Mouse (Mus musculus): ENCODE results near the gene Naa10. TPM values are rescaled to one million over a fixed set of nuclear protein-coding genes. Genes with fewer than 3 reads are reported as not detected.

The Naa10 gene
- total RNA-seq (2017): 32.0 to 50.3 TPM (median 42.9 TPM) in 3 replicates

DNA sequence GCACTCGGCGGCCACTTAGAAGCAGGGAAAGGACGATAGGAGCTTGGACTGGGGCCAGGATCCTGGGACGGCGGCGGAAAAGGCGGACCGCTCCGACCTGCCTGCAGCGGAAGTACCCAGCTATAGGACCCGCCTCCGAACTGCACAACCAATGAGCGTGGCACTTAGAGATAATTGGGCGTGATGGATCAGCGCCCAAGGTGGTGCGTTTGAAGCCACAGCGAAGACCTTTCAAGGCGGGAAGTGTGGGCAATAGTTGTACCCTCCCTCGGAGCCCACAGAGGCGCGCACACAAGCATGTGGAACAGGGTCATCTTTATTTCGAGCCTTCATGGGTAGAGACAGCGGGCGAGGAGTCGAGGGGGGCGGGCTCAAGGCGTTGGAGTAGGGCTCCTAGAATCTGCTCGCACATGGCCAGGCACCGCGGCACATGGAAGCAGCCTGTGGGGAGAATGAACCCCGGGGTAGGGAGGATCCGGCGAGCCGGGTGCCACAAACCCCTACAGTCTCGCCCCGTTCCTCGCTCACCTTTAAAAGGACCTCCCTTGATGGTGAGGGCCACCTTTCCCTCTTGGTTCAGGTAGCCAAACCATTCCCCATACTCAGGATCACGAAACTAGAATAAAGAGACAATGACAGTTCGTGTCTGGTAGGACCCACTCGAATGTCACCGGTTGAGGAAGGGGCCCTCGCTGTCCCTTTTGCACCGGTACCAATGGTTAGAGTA, at the start of gene Naa10, which contains the start of gene Arhgap4:
TSS of gene Naa10 (minus strand) at position 122 of the 727 bp plus-strand sequence.
TSS of gene Arhgap4 (minus strand) at position 48 of the 727 bp plus-strand sequence.
- peak; percentile 99 for ATAC-seq (replicated peaks; ENCODE audit: insufficient number of reproducible peaks, low FRiP score, low TSS enrichment, poor library complexity, severe bottlenecking)

DNA sequence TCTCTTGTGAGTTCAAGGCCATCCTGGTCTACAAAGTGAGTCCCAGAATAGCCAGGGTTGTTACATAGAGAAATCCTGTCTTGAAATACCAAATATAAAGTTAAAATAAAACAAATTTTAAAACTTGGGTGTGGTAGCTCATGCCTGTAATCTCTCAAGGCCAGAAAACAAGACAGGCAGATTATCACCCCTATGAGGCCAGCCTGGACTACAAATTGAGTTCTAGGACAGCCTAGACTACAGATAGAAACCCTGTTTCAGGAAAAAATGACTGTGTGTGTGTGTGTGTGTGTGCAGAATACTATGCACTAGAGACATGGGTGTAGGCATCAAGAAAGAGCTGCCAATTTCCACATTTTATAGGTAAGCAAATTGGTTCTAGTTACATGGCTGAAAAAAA, 49.0 kb upstream of the Naa10 start:
- ATAC-seq (replicated peaks; ENCODE audit: insufficient number of reproducible peaks, low FRiP score, low TSS enrichment, poor library complexity, severe bottlenecking): no peak

DNA sequence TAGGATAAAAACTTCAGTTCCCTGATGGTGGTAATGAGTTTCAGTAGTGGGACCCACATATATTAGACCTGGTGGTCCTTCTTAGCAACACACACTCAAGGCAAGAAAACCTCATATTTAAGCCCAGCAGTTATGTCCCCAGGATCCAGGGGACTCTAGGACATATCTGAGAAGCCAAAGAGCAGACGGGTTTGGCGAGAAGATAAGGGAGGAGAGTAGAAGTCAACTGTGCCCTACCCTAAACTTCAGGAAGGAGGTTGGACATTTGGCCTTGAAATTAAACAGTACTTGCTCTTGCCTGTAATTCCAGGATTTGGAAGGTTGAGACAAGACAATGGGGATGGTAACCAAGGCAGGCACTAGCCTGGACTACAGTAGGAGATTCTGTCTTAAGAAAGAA, 48.0 kb upstream of the Naa10 start:
- ATAC-seq (replicated peaks; ENCODE audit: insufficient number of reproducible peaks, low FRiP score, low TSS enrichment, poor library complexity, severe bottlenecking): no peak

DNA sequence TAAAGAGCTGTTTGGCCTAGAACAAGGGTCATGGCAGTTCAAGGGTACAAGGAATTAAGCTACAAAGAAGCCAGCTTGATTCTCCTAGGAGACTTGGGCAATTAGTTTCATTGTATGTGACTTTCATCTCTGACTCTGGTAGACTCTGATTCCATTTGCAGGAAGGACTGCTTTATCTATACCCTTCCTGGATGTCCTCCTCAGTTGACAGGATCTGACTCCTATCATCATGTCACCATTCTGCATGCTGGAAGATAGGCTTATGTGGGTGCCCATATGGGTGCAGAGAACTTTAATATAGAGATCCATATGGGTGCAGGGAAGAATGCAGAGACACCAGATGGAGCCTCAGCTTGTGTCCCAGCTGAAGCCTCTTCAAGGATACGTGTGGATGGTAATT, 47.4 kb upstream of the Naa10 start:
- ATAC-seq (replicated peaks; ENCODE audit: insufficient number of reproducible peaks, low FRiP score, low TSS enrichment, poor library complexity, severe bottlenecking): no peak

DNA sequence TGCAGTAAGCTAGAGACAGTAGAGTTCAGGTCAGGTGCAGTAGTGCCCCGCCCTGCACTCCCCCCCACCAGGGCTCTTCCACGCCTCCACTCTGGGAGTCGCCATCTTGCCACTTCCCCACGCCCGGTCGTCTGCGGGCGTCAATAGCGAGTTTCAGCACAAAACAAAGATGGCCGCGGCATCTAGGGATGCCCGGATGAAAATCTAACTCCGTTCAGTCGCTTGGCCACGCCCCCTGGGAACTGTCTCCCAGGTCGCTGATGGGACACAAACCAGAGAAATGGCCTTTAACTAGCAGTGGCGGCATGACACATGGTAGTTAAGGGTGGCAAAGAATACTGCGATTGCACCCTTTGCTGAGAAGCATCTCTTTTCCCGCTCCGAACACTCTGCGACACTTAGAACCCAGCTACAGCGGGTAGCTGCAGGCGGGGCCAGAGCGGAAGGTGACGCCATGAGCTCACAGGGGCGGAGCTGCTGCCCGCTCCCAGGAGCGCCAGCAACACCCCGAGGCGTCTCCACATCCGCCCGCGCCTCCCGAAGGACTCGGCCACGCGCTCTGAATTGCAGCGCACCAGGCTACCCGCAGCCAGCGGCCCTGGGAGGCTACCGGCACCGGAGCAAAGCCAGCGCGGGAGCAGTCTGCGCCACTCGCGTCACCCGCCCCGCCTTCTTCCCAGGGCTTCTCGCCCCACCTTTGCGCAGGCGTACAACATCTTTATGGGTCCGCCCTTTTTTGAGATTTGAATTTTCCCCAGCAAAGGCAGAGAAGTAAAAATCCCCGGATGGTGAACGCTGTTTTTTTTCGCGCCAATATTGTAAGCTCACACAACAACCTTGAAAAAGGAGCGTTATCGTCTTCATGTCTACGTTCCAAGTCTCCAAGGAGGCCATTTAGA, 45.7 kb upstream of the Naa10 start:
- ATAC-seq (replicated peaks; ENCODE audit: insufficient number of reproducible peaks, low FRiP score, low TSS enrichment, poor library complexity, severe bottlenecking): peak; percentile 32

DNA sequence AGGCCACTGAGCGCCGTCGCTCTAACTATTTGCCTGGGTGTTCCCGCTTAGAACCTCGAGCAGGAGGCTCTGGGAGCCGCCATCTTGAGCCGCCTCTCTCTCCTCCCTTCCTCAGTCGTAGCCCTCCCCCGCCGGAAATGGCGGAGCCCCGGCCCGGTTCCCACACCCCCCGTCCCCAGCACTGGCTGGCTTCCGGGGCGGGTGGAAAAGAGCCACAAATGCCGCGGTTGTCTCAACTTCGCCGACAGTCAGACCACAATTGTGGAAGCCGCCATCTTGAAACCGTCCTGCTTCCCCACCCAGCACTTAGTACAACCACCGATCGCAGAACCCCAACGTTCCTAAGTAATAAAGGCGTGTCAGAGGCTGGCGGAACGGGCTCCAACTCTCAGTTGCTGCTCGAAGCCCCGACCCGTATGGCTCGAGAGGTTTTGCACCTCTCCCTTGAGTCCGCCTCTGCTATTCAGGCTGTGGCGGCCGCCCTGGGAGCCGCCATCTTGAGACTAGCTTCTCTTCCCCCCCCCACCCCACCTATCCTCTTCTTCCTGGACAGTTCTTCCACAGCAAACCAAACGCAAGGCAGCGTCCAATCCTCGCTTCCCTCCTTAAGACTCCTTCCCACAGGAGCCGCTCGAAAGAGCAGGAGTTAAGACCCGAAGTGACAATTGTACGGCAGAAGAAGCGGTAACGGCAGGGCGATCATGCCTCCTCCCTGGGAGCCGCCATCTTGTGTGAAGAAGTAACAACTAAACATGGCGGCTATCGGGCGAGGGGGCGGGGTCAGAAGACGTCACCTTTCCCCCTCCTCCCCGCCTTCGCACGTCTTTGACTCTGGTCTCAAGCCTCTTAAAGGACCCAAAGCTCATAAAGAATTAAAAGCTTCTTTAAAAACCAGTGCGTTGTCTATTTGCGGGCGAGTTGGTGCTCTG, 44.8 kb upstream of the Naa10 start, which contains the start of gene Hcfc1:
TSS of gene Hcfc1 (minus strand) at position 110 of the 929 bp plus-strand sequence.
- ATAC-seq (replicated peaks; ENCODE audit: insufficient number of reproducible peaks, low FRiP score, low TSS enrichment, poor library complexity, severe bottlenecking): peak; percentile 57

GRCm38 (mm10) chrX:73965307-73965706, 43.6 kb upstream of the Naa10 start:
- no peak for ATAC-seq (replicated peaks; ENCODE audit: insufficient number of reproducible peaks, low FRiP score, low TSS enrichment, poor library complexity, severe bottlenecking)

DNA sequence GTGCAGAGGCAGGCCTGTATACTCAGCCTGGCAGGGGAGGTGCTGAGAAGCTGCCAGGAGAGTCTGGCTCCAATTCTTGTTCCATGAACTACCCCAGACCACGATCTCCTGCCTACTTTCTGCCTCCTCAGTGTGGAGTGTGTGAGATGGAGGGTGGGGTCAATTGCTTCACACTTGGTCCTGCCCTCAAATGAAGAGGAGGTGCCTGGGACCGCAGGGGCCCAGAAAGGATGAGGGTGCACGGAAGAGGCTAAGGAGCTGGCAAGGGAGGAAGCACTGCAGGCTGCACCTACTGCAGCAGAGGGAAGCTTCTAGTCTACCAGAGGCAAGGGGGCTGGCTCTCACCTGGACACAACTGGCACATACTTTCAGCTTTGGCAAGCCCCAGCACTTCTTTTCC, 42.6 kb upstream of the Naa10 start:
- peak; percentile 54 for ATAC-seq (replicated peaks; ENCODE audit: insufficient number of reproducible peaks, low FRiP score, low TSS enrichment, poor library complexity, severe bottlenecking)

DNA sequence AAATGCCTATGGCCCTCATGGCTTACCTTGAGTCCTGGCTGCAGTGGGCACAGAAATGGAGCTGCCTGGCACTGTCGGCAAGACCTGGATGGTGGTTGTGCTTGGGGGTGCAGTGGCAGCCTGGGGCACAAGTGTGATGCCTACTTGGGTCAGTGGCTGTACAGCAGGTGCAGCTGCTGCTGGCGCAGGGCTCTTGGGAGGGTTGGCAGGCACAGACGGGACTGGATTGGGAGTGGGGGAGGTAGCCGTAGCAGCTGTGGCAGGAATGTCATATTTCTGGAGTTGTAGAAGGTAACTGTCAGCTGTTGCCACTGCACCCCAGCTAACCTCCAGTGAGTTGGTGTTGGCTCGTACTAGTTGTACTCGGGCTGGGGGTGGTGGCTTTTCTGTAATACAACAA, 33.2 kb upstream of the Naa10 start:
- ATAC-seq (replicated peaks; ENCODE audit: insufficient number of reproducible peaks, low FRiP score, low TSS enrichment, poor library complexity, severe bottlenecking): no peak

- ATAC-seq (replicated peaks; ENCODE audit: insufficient number of reproducible peaks, low FRiP score, low TSS enrichment, poor library complexity, severe bottlenecking): no peak
Observed at GRCm38 (mm10) chrX:73952603-73953002, 30.9 kb upstream of the Naa10 start.

DNA sequence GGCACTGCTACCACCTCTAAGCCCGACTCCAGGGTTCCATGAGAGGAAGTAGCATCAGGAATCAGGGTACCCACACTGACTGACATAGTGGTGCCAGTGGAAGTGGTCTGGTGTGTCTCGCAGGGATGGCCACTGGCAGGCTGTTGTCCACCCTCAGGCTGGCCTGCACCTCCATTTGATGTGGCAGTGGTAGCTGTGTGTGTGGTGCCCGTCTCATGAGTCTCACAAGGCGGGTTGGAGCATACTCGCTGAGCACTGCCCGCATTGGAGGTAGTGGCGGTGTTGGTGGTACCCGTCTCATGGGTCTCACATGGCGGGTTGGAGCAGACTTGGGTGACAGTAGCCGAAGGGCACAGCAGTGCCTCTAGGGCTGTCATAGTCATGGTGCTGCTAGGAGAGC, 27.6 kb upstream of the Naa10 start:
- ATAC-seq (replicated peaks; ENCODE audit: insufficient number of reproducible peaks, low FRiP score, low TSS enrichment, poor library complexity, severe bottlenecking): no peak

DNA sequence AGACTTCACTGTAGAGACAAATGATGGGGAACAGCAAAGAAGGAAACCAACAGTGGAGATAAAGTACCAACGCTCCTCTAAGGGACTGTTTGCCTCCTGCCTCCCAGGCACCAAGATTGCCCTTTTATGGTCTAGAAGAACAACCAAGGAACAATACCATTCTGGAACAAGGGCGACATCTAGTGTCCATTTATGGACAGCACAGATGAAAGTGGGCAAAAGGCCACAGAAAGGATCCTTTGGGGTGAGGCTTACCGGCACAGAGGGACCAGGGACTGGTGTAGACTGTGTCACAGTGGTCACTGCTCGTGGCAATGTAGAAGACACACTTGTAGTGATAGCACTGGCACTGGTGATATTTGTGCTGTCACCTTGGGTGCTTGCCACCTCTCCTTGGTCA, 26.9 kb upstream of the Naa10 start:
- peak; percentile 53 for ATAC-seq (replicated peaks; ENCODE audit: insufficient number of reproducible peaks, low FRiP score, low TSS enrichment, poor library complexity, severe bottlenecking)

DNA sequence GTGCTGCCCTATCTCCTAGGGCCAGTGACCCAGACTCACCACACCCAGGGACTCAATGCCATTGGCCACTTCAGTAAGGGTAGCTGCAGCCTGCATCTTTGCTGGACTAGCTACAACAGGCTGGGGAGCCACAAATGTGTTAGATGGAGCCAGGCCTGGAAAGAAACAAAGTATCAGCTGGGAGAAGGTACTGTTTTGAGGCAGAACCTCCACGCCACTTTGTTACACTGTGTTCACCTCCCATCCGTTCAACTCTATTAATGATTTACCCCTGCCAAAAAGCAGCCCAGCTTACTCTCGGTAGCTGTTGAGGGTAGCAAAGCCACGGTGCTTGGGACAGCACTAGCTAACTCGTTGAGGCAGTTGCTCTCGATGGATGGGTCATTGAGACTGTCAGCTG, 25.2 kb upstream of the Naa10 start:
- no peak for ATAC-seq (replicated peaks; ENCODE audit: insufficient number of reproducible peaks, low FRiP score, low TSS enrichment, poor library complexity, severe bottlenecking)

DNA sequence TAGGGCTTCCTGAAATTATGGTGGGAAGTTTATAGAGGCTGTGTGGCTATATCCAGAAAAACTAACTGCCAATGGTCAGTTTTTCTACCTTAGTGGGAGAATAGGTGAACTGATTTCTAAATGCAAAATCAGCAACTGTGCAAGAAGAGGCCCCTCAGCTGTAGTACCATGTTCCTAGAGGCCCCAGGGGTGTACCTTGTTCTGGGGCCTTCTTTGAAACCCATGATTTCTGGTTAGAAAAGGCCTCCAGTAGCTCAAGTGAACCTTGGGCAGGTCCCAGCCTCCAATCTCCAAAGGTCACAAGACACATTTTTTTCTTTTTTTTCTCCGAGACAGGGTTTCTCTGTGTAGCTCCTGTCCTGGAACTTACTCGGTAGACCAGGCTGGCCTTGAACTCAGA, 20.6 kb upstream of the Naa10 start:
- no peak for ATAC-seq (replicated peaks; ENCODE audit: insufficient number of reproducible peaks, low FRiP score, low TSS enrichment, poor library complexity, severe bottlenecking)

GRCm38 (mm10) chrX:73941860-73942259, 20.1 kb upstream of the Naa10 start:
- ATAC-seq (replicated peaks; ENCODE audit: insufficient number of reproducible peaks, low FRiP score, low TSS enrichment, poor library complexity, severe bottlenecking): no peak

GRCm38 (mm10) chrX:73931871-73932270, 10.1 kb upstream of the Naa10 start:
- ATAC-seq (replicated peaks; ENCODE audit: insufficient number of reproducible peaks, low FRiP score, low TSS enrichment, poor library complexity, severe bottlenecking): no peak

DNA sequence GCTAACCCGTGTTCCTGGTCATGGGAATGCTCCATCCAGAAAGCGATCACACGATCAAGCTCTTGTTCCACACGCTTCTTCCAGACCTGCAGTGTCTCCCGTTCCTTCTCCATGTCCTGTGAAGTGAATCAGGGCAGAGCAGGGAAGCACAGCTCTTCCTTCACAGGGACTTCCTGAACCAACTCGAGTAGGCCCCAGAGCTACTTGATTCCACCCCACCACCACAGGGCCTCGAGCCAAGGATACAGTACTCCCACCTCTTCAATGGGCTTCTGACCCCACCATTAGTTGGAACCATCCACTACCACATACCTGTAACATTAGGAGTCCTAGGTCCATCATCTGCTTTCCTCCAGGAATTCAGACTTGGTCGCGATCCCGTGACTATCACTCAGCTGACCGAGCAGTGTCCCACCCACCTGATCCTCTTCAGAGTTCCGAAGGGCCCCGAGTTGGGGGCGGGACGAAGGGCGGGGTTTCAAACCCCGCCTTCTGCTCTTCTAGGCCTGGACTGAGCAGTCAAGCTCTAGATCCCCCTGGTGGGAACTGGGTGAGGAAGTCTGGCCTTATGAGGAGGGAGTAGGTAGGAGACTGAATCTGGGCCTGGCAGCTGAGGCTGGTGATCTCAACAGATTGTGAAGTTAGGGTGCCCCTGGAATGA, 8.8 kb upstream of the Naa10 start, which contains the start of gene Renbp:
TSS of gene Renbp (minus strand) at position 449 of the 661 bp plus-strand sequence.
- peak; percentile 76 for ATAC-seq (replicated peaks; ENCODE audit: insufficient number of reproducible peaks, low FRiP score, low TSS enrichment, poor library complexity, severe bottlenecking)

DNA sequence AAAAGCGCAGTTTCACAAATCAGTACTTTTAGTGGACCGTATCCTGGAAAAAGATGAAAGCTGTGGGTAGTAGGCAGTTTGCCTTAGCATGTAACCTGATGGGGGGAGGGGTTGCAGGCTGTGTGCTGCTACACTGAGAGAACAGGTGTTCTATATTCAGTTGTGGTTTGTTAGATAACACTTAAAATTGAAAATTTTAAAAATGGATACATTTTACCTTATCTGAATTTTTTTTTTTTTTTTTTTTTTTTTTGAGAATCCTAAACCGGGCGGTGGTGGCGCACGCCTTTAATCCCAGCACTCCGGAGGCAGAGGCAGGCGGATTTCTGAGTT, 772 bp upstream of the Naa10 start:
- ATAC-seq (replicated peaks; ENCODE audit: insufficient number of reproducible peaks, low FRiP score, low TSS enrichment, poor library complexity, severe bottlenecking): no peak
